Mouse (Mus musculus) stomach, postnatal 0 days (tissue): ENCODE measurements around the gene Elobl. TPM values are rescaled to one million over a fixed set of nuclear protein-coding genes. Genes with fewer than 3 reads are reported as not detected.

Experiments
- ATAC-seq: fragments of 200-750 bp; cut with Nextera tagmentation; 2 replicates; pipeline ENCODE4 v1.8.0; 2017; ENCODE audit not compliant: low FRiP score, low TSS enrichment
- DNase-seq: peaks from one replicate; pipeline ENCODE4 v3.0.0-alpha.2; 2016; ENCODE audit warnings: low spot score
- H3K27ac ChIP-seq: fragments of 300-500 bp; sonication (generic); replicated peaks from 2 replicates; pipeline ENCODE4 v1.5.1; 2014; ENCODE audit warnings: mild to moderate bottlenecking, control low read depth
- H3K27me3 ChIP-seq: fragments of 300-500 bp; sonication (generic); 2 replicates; pipeline ENCODE4 v1.6.1; 2014; ENCODE audit warnings: low read length; ENCODE audit not compliant: control insufficient read depth, insufficient read depth
- H3K36me3 ChIP-seq: fragments of 300-500 bp; sonication (generic); 2 replicates; pipeline ENCODE4 v1.6.1; 2014; ENCODE audit warnings: low read length, mixed read lengths; ENCODE audit not compliant: control insufficient read depth, insufficient read depth
- H3K4me1 ChIP-seq: fragments of 300-500 bp; sonication (generic); replicated peaks from 2 replicates; pipeline ENCODE4 v1.6.1; 2014; ENCODE audit warnings: antibody characterized with exemption; ENCODE audit not compliant: control insufficient read depth, insufficient read depth
- H3K4me2 ChIP-seq: fragments of 300-500 bp; sonication (generic); replicated peaks from 2 replicates; pipeline ENCODE4 v1.6.1; 2014; ENCODE audit warnings: low read depth, mild to moderate bottlenecking, control low read depth, moderate library complexity
- H3K4me3 ChIP-seq: fragments of 300-500 bp; sonication (generic); 2 replicates; pipeline ENCODE4 v1.5.1; 2014; ENCODE audit warnings: low read depth, low read length, control low read depth
- H3K9ac ChIP-seq: fragments of 300-500 bp; sonication (generic); 2 replicates; pipeline ENCODE4 v1.6.1; 2014; ENCODE audit warnings: mild to moderate bottlenecking, low read length, control low read depth, mixed read lengths
- H3K9me3 ChIP-seq: fragments of 300-500 bp; sonication (generic); 2 replicates; pipeline ENCODE4 v1.6.1; 2016; ENCODE audit warnings: low read length; ENCODE audit not compliant: control insufficient read depth
- CTCF ChIP-seq: IDR thresholded peaks from 2 replicates; pipeline ENCODE4 v1.5.1; 2016; ENCODE audit warnings: antibody characterized with exemption, low read depth, mild to moderate bottlenecking, moderate library complexity
- EP300 ChIP-seq: optimal IDR thresholded peaks from 2 replicates; pipeline ENCODE3; 2016; ENCODE audit warnings: antibody characterized with exemption
- WGBS: fragments of 180-500 bp; shearing (Covaris S2); extraction: QIAGEN DNeasy Blood & Tissue Kit; methylation state at CpG from one replicate; pipeline ENCODE4 v1.1.7; 2014; 5-methylcytosine and 5-hydroxymethylcytosine counted together
- polyA plus RNA-seq: library from polyadenylated mRNA; unstranded; fragments of >200 nt; fragmentation: Nextera tagmentation; extraction: Ambion mirVana; gene quantifications from 2 replicates; pipeline ENCODE4 v1.2.1, GENCODE M21; 2015

Gene Elobl
- polyA plus RNA-seq, 1 experiment from 2014 or later, result not detected

GRCm38 (mm10) chr11:88986616-88987015 is 19.9 kb upstream of the Elobl start:
- WGBS, result 90% methylated on average over 10 of the region's 10 CpGs
- Histone ChIP-seq H3K9me3 (no peaks in the 10 kb centered on the region), H3K9ac (no peak overlapping the region), H3K4me2 (no peak overlapping the region), H3K4me3 (no peak overlapping the region), H3K36me3 (peaks cover 11% of the 10 kb centered on the region; the same call in 1 of the 2 replicates), H3K27ac (no peak overlapping the region), H3K4me1 (no peaks in the 10 kb centered on the region), H3K27me3 (no peaks in the 10 kb centered on the region)
- TF ChIP-seq EP300 (no peak), CTCF (peak; percentile 23; the same call in 1 of the 2 replicates)
- ATAC-seq (no peak), DNase-seq (no peak)

DNA sequence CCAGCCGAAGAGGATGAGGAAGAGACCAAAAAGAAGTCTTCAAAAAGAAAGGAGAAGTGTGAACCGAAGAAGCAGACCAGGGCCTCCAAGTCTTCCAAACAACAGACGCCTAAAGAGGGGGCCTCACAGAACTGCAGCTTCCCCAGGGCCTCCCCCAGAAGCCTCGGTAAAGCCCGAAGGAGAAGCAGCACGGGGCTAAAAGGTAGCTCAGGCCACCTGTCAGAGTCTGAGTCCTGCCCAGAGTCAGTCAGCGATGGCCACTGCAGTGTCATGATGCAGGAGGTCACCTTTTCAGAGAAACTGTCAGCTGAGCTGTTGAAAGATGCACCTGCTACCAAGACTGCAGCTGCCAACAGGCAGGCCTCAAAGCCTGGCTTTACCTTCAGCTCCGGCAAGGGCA is 14.6 kb upstream of the Elobl start:
- WGBS, result 83% methylated on average over 8 of the region's 8 CpGs
- DNase-seq, result no peak
- no peak overlapping the region for H3K9ac ChIP-seq
- TF ChIP-seq EP300 (no peak), CTCF (no peak)
- H3K4me2 ChIP-seq, result no peak overlapping the region
- H3K4me1 ChIP-seq, result no peaks in the 10 kb centered on the region
- H3K27ac ChIP-seq, result no peak overlapping the region
- H3K4me3 ChIP-seq, result no peak overlapping the region
- no peaks in the 10 kb centered on the region for H3K9me3 ChIP-seq
- no peak for ATAC-seq
- no peaks in the 10 kb centered on the region for H3K27me3 ChIP-seq
- peaks cover 8% of the 10 kb centered on the region; the same call in 1 of the 2 replicates for H3K36me3 ChIP-seq

GRCm38 (mm10) chr11:88977188-88977587 is 10.5 kb upstream of the Elobl start:
- ATAC-seq, result no peak
- Histone ChIP-seq H3K9ac (no peak overlapping the region), H3K4me1 (no peaks in the 10 kb centered on the region; the same call in 1 of the 2 replicates), H3K9me3 (no peaks in the 10 kb centered on the region), H3K36me3 (peaks cover 3% of the 10 kb centered on the region; the same call in 1 of the 2 replicates), H3K27me3 (no peaks in the 10 kb centered on the region), H3K4me2 (no peak overlapping the region), H3K4me3 (no peak overlapping the region), H3K27ac (no peak overlapping the region)
- 91% methylated on average over 5 of the region's 5 CpGs for WGBS
- DNase-seq, result no peak
- no peak for TF ChIP-seq EP300
- no peak for TF ChIP-seq CTCF

GRCm38 (mm10) chr11:88976320-88976719 is 9.6 kb upstream of the Elobl start:
- Histone ChIP-seq H3K9me3 (no peaks in the 10 kb centered on the region), H3K4me2 (no peak overlapping the region), H3K4me3 (no peak overlapping the region), H3K4me1 (no peaks in the 10 kb centered on the region; the same call in 1 of the 2 replicates), H3K36me3 (no peaks in the 10 kb centered on the region), H3K9ac (no peak overlapping the region), H3K27ac (no peak overlapping the region), H3K27me3 (no peaks in the 10 kb centered on the region)
- DNase-seq, result no peak
- TF ChIP-seq CTCF, result peak; percentile 63
- no peak for TF ChIP-seq EP300
- 98% methylated on average over 2 of the region's 2 CpGs for WGBS
- ATAC-seq, result no peak

DNA sequence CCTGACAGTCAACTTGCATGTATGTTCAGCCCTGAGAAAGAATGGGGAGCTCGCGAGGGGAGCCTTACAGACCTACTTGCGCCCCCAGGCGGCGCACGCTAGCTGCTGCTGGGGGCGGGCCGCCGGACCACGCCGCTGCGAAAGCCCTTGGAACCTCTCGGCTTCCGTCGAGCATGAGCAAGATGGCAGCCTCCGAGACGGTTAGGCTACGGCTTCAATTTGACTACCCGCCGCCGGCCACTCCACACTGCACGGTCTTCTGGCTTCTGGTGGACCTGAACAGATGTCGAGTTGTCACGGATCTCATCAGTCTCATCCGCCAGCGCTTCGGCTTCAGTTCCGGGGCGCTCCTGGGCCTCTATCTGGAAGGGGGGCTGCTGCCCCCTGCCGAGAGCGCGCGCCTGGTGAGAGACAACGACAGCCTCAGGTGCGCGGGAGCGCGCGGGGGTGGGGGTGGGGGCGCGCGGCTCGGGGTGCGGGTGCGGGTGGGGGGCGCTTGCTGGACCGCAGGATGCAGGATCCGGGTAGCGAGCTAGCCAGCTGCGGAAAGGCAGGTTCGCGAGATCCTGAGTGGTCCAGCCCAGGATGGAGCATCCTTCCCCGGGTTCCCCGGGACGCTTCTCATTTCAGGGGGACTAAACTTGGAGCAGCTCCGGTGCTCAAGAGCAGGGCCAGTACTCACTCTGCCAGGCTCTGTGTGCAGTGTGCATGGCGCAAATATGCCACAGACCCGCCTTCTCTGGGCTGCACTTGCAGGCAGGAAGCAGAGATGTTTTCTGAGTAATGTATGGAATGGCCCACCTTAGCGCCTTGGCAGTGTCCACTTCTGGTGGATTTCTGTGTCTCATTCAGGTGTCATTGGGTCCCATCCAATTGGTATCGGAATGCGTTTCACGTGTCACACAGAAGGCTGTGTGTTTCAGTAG is 7.3 kb upstream of the Elobl start:
- H3K4me1 ChIP-seq, result no peaks in the 10 kb centered on the region; the same call in 1 of the 2 replicates
- TF ChIP-seq CTCF, result peak; percentile 92
- TF ChIP-seq EP300, result peak; percentile 47
- peak overlapping the region; percentile 77 for H3K4me3 ChIP-seq
- H3K9me3 ChIP-seq, result no peaks in the 10 kb centered on the region
- peak overlapping the region; percentile 79 for H3K9ac ChIP-seq
- DNase-seq (peak; percentile 95), ATAC-seq (peak; percentile 85)
- peak overlapping the region; percentile 82 for H3K27ac ChIP-seq
- H3K36me3 ChIP-seq, result no peaks in the 10 kb centered on the region
- no peaks in the 10 kb centered on the region for H3K27me3 ChIP-seq
- peak overlapping the region; percentile 80 for H3K4me2 ChIP-seq
- under 1% methylated on average over 56 of the region's 62 CpGs for WGBS
